8 mouse cellular contexts compared by ENCODE assay signal in the genomic region with DNA sequence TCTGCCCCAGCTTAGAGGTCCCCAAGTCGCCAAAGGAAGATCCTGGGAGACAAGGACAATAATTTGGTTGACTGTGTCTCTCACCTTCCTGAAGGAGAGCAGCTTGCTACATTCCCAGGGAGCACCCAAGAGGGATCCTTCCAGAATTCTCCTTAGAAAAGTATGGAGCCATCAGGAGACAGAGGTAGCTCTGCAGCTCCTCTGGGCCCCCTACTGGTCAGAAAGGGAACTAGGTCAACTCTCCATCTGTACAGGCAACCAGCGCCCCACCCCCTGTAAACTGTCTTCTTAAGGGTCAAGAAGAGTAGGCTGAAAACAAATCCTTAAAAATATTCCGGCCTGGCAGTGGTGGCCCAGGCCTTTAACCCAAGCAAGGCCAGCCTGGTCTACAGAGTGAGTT. TPM values are rescaled to one million over a fixed set of nuclear protein-coding genes. Genes with fewer than 3 reads are reported as not detected.
A peak's percentile ranks its signal among the peaks of the same experiment; 100 is the strongest.
DNase-seq lines count a peak whose midpoint lies in the region; ATAC-seq and TF ChIP-seq lines count a peak whose summit lies in the region.

No protein-coding gene starts in this region.

- H3K4me1 ChIP-seq in brown adipose tissue, adult 24 weeks (ENCODE audit: control insufficient read depth, insufficient read depth, insufficient read length, low read length) = peaks cover 6% of the 10 kb centered on the region; the same call in 1 of the 2 replicates
- no peaks in the 10 kb centered on the region for H3K4me1 ChIP-seq in hindbrain, postnatal 0 days (ENCODE audit: insufficient read depth, low read length)

- peak; percentile 46 for TF ChIP-seq CTCF in C2C12 (IDR thresholded peaks at IDR 0.05; ENCODE audit: control insufficient read depth, insufficient read depth, insufficient read length)
- peak; percentile 86 for TF ChIP-seq CTCF in hindbrain, postnatal 0 days (IDR thresholded peaks at IDR 0.05; ENCODE audit: low read depth)

- no peak overlapping the region for H3ac ChIP-seq in C2C12 (ENCODE audit: control insufficient read depth, insufficient read length, low read depth)

- H3K4me2 ChIP-seq in hindbrain, postnatal 0 days (ENCODE audit: low read depth, low read length) = no peak overlapping the region

- DNase-seq in frontal cortex, postnatal 14 days (ENCODE audit: low spot score in 2 of 2) = no peak
- peak; percentile 83 for DNase-seq in hindbrain, postnatal 0 days (ENCODE audit: low spot score)
- DNase-seq in lung, adult 18-20 months = peak; percentile 72 to 80
- DNase-seq in retina, postnatal 7 days (ENCODE audit: low read depth, low spot score) = peak; percentile 85

- no peaks in the 10 kb centered on the region for H3K79me3 ChIP-seq in C2C12 (ENCODE audit: low read depth)

- H3K36me3 ChIP-seq in C2C12 (ENCODE audit: control insufficient read depth, insufficient read depth) = peaks cover 7% of the 10 kb centered on the region
- H3K36me3 ChIP-seq in hindbrain, postnatal 0 days (ENCODE audit: insufficient read depth, low read length) = peaks cover 7% of the 10 kb centered on the region; the same call in 1 of the 2 replicates

- ATAC-seq in frontal cortex, adult (ENCODE audit: low TSS enrichment) = peak; percentile 77
- peak; percentile 62 for ATAC-seq in erythroid progenitor cell, adult 5-6 weeks (replicated peaks; ENCODE audit: low FRiP score, poor library complexity, severe bottlenecking)
- ATAC-seq in hindbrain, postnatal 0 days = peak; percentile 48; the same call in 1 of the 2 replicates

- H3K27me3 ChIP-seq in C2C12 (ENCODE audit: control insufficient read depth, insufficient read depth, insufficient read length) = no peaks in the 10 kb centered on the region
- no peaks in the 10 kb centered on the region for H3K27me3 ChIP-seq in hindbrain, postnatal 0 days (ENCODE audit: insufficient read depth, low read length)

- H3K4me3 ChIP-seq in C2C12 (ENCODE audit: insufficient read depth, poor library complexity, severe bottlenecking) = no peak overlapping the region
- no peak overlapping the region for H3K4me3 ChIP-seq in brown adipose tissue, adult 24 weeks (ENCODE audit: insufficient read depth, low read depth, low read length)
- no peak overlapping the region for H3K4me3 ChIP-seq in hindbrain, postnatal 0 days (ENCODE audit: low read length)

- WGBS in hindbrain, postnatal 0 days = 29% methylated on average over 3 of the region's 3 CpGs

- no peaks in the 10 kb centered on the region for H3K79me2 ChIP-seq in C2C12 (ENCODE audit: control insufficient read depth, insufficient read depth)

- H3K9me3 ChIP-seq in hindbrain, postnatal 0 days (ENCODE audit: low read length) = no peaks in the 10 kb centered on the region

- H3K27ac ChIP-seq in brown adipose tissue, adult 24 weeks (replicated peaks; ENCODE audit: low read depth, low read length) = peak overlapping the region; percentile 57
- no peak overlapping the region for H3K27ac ChIP-seq in hindbrain, postnatal 0 days

- no peak overlapping the region for H3K9ac ChIP-seq in hindbrain, postnatal 0 days (replicated peaks; ENCODE audit: low read length)

TF ChIP-seq in C2C12, 6 proteins besides CTCF, POLR2A, EP300 and RAD21:
- TF ChIP-seq CEBPB (IDR thresholded peaks at IDR 0.05; ENCODE audit: low read depth) (no peak), MYOG (IDR thresholded peaks at IDR 0.05; ENCODE audit: control insufficient read depth, extremely low read depth, insufficient read length) (no peak), FOSL1 (IDR thresholded peaks at IDR 0.05; ENCODE audit: insufficient read depth, low read length, poor library complexity, severe bottlenecking) (no peak), USF1 (IDR thresholded peaks at IDR 0.05; ENCODE audit: low read depth) (no peak), MAX (IDR thresholded peaks at IDR 0.05) (no peak), MYOD1 (IDR thresholded peaks at IDR 0.05; ENCODE audit: control insufficient read depth, insufficient read length, low read depth) (no peak)

RNA-seq across cellular contexts. Expression of a gene that starts 7.0 kb away (rescaled TPM):
- polyA plus RNA-seq in C2C12 (2012; fragmentation: generic; extraction: Trizol) = 0.05 TPM
- 22.0 and 26.4 TPM in 2 replicates for polyA plus RNA-seq in brown adipose tissue, adult 24 weeks (2012; ENCODE audit: insufficient read depth, insufficient read length, missing spikeins)
- not detected in 2 replicates for total RNA-seq in erythroid progenitor cell, adult 5-6 weeks (2015; ENCODE audit: low replicate concordance)
- total RNA-seq in erythroid progenitor cell, adult 5-6 weeks (2017; ENCODE audit: low replicate concordance) = not detected in 2 replicates
- 0.40 and 1.4 TPM in 2 replicates for total RNA-seq in hindbrain, postnatal 0 days (2014; rRNA removed)
- polyA plus RNA-seq in hindbrain, postnatal 0 days (2015; fragmentation: Nextera tagmentation; extraction: Ambion mirVana) = 0.36 and 0.39 TPM in 2 replicates

RNA-seq across cellular contexts. Expression of a gene that starts 11.3 kb away (rescaled TPM):
- polyA plus RNA-seq in C2C12 (2012; fragmentation: generic; extraction: Trizol) = 4.4 TPM
- polyA plus RNA-seq in brown adipose tissue, adult 24 weeks (2012; ENCODE audit: insufficient read depth, insufficient read length, missing spikeins) = 2.0 TPM in 1 of 2 replicates, not detected in the other
- 62.5 and 94.1 TPM in 2 replicates for total RNA-seq in erythroid progenitor cell, adult 5-6 weeks (2015; ENCODE audit: low replicate concordance)
- total RNA-seq in erythroid progenitor cell, adult 5-6 weeks (2017; ENCODE audit: low replicate concordance) = 7.7 and 15.9 TPM in 2 replicates
- 0.97 and 5.2 TPM in 2 replicates for total RNA-seq in hindbrain, postnatal 0 days (2014; rRNA removed)
- polyA plus RNA-seq in hindbrain, postnatal 0 days (2015; fragmentation: Nextera tagmentation; extraction: Ambion mirVana) = 2.9 and 3.7 TPM in 2 replicates

RNA-seq across cellular contexts. Expression of a gene that starts 23.5 kb away (rescaled TPM):
- 5.0 TPM for polyA plus RNA-seq in C2C12 (2012; fragmentation: generic; extraction: Trizol)
- polyA plus RNA-seq in brown adipose tissue, adult 24 weeks (2012; ENCODE audit: insufficient read depth, insufficient read length, missing spikeins) = 0.95 and 2.3 TPM in 2 replicates
- total RNA-seq in erythroid progenitor cell, adult 5-6 weeks (2015; ENCODE audit: low replicate concordance) = 17.3 and 25.2 TPM in 2 replicates
- 6.1 and 17.1 TPM in 2 replicates for total RNA-seq in erythroid progenitor cell, adult 5-6 weeks (2017; ENCODE audit: low replicate concordance)
- 3.4 and 4.1 TPM in 2 replicates for total RNA-seq in hindbrain, postnatal 0 days (2014; rRNA removed)
- polyA plus RNA-seq in hindbrain, postnatal 0 days (2015; fragmentation: Nextera tagmentation; extraction: Ambion mirVana) = 4.1 and 5.3 TPM in 2 replicates

RNA-seq across cellular contexts. Expression of a gene that starts 23.6 kb away (rescaled TPM):
- polyA plus RNA-seq in C2C12 (2012; fragmentation: generic; extraction: Trizol) = 27.5 TPM
- polyA plus RNA-seq in brown adipose tissue, adult 24 weeks (2012; ENCODE audit: insufficient read depth, insufficient read length, missing spikeins) = 11.5 and 13.6 TPM in 2 replicates
- 46.9 and 75.0 TPM in 2 replicates for total RNA-seq in erythroid progenitor cell, adult 5-6 weeks (2015; ENCODE audit: low replicate concordance)
- 32.0 and 37.7 TPM in 2 replicates for total RNA-seq in erythroid progenitor cell, adult 5-6 weeks (2017; ENCODE audit: low replicate concordance)
- total RNA-seq in hindbrain, postnatal 0 days (2014; rRNA removed) = 9.6 and 10.4 TPM in 2 replicates
- 12.3 and 14.6 TPM in 2 replicates for polyA plus RNA-seq in hindbrain, postnatal 0 days (2015; fragmentation: Nextera tagmentation; extraction: Ambion mirVana)

RNA-seq across cellular contexts. Expression of a gene that starts 23.7 kb away (rescaled TPM):
- 0.29 TPM for polyA plus RNA-seq in C2C12 (2012; fragmentation: generic; extraction: Trizol)
- polyA plus RNA-seq in brown adipose tissue, adult 24 weeks (2012; ENCODE audit: insufficient read depth, insufficient read length, missing spikeins) = not detected in 2 replicates
- total RNA-seq in erythroid progenitor cell, adult 5-6 weeks (2015; ENCODE audit: low replicate concordance) = not detected in 2 replicates
- not detected in 2 replicates for total RNA-seq in erythroid progenitor cell, adult 5-6 weeks (2017; ENCODE audit: low replicate concordance)
- 0.25 and 0.26 TPM in 2 replicates for total RNA-seq in hindbrain, postnatal 0 days (2014; rRNA removed)
- 0.18 TPM in 1 of 2 replicates, not detected in the other for polyA plus RNA-seq in hindbrain, postnatal 0 days (2015; fragmentation: Nextera tagmentation; extraction: Ambion mirVana)

Comparison
In these comparisons a context has a peak if more than half of its experiments do, and no peak if none do; other contexts are left out.
1. DNase-seq: peak in hindbrain, postnatal 0 days (single experiment), lung, adult 18-20 months (2 of 2) and retina, postnatal 7 days (single experiment); none in frontal cortex, postnatal 14 days (0 of 2).
2. RNA of a gene that starts 7.0 kb away (polyA plus RNA-seq): 22.0 to 26.4 TPM in brown adipose tissue, adult 24 weeks; 0.36 to 0.39 TPM in hindbrain, postnatal 0 days and 0.05 TPM in C2C12 (single experiment); every median in the first group is over 10 times any median in the second.
3. Peak in every context shown above with its lines, with median percentiles within 50 percentile points of each other: ATAC-seq.